Mouse (Mus musculus) gonadal fat pad, adult 2 months (tissue): Measurements from ENCODE around the gene Rtl10. TPM values are rescaled to one million over a fixed set of nuclear protein-coding genes. Genes with fewer than 3 reads are reported as not detected.

Experiments
- DNase-seq: peaks from one replicate; pipeline ENCODE4 v3.0.0-alpha.2; 2012; ENCODE audit warnings: low read depth
- polyA plus RNA-seq: library from polyadenylated mRNA; depleted of rRNA; stranded (reverse); fragments of >200 nt; gene quantifications from 2 replicates; pipeline ENCODE4 v1.2.3, GENCODE M21; 2012; rRNA removed

Gene Rtl10
- polyA plus RNA-seq, 1 experiment = 6.2 TPM

- DNase-seq = peak; percentile 58
These were observed 49.2 kb downstream of the Rtl10 start for GRCm38 (mm10) chr16:18547891-18548290.

Other genes with a start within 250 kb of the Rtl10 start
- not detected in 2 replicates for gene Gm49776, start 240.6 kb upstream of the Rtl10 start, polyA plus RNA-seq
- 18.3 and 19.3 TPM in 2 replicates for gene Dgcr8, start 209.7 kb upstream of the Rtl10 start, polyA plus RNA-seq
- gene Tango2, start 150.8 kb upstream of the Rtl10 start, polyA plus RNA-seq = 31.0 and 43.2 TPM in 2 replicates
- 56.5 and 57.9 TPM in 2 replicates for gene Arvcf, start 150.7 kb upstream of the Rtl10 start, polyA plus RNA-seq
- gene Txnrd2, start 72.5 kb upstream of the Rtl10 start, polyA plus RNA-seq = 15.9 and 22.6 TPM in 2 replicates
- 412 and 687 TPM in 2 replicates for gene Comt, start 72.0 kb upstream of the Rtl10 start, polyA plus RNA-seq
- gene Gnb1l, start 188 bp upstream of the Rtl10 start, polyA plus RNA-seq = 9.3 and 11.4 TPM in 2 replicates
- 0.76 and 2.5 TPM in 2 replicates for gene Tbx1, start 91.8 kb downstream of the Rtl10 start, polyA plus RNA-seq
- gene Gp1bb, start 123.5 kb downstream of the Rtl10 start, polyA plus RNA-seq = 0.51 and 0.53 TPM in 2 replicates
- 2.1 and 4.8 TPM in 2 replicates for gene Gm49601, start 127.5 kb downstream of the Rtl10 start, polyA plus RNA-seq
- 11.9 and 13.7 TPM in 2 replicates for gene Sept5, start 131.1 kb downstream of the Rtl10 start, polyA plus RNA-seq